Mouse (Mus musculus) lung, embryonic 14.5 days (tissue): ENCODE data around the gene Grasp. TPM values are rescaled to one million over a fixed set of nuclear protein-coding genes. Genes with fewer than 3 reads are reported as not detected.
A peak's percentile ranks its signal among the peaks of the same experiment; 100 is the strongest.

Experiments used
- ATAC-seq: fragments of 200-750 bp; cut with Nextera tagmentation; 2 replicates; pipeline ENCODE4 v1.8.0; 2017; ENCODE audit warnings: mild to moderate bottlenecking, moderate TSS enrichment, moderate library complexity; ENCODE audit not compliant: insufficient read depth
- DNase-seq: peaks from one replicate; pipeline ENCODE4 v3.0.0-alpha.2; 2015
- H3K27ac ChIP-seq: fragments of 300-500 bp; sonication (generic); 2 replicates; pipeline ENCODE4 v1.5.1; 2014; ENCODE audit warnings: low read depth, mild to moderate bottlenecking, moderate library complexity
- H3K27me3 ChIP-seq: fragments of 300-500 bp; sonication (generic); 2 replicates; pipeline ENCODE4 v1.6.1; 2014; ENCODE audit warnings: low read length, control low read depth; ENCODE audit not compliant: insufficient read depth
- H3K36me3 ChIP-seq: fragments of 300-500 bp; sonication (generic); 2 replicates; pipeline ENCODE4 v1.6.1; 2014; ENCODE audit warnings: control low read depth; ENCODE audit not compliant: insufficient read depth
- H3K4me1 ChIP-seq: fragments of 300-500 bp; sonication (generic); 2 replicates; pipeline ENCODE4 v1.6.1; 2014; ENCODE audit warnings: antibody characterized with exemption, control low read depth; ENCODE audit not compliant: insufficient read depth
- H3K4me2 ChIP-seq: fragments of 300-500 bp; sonication (generic); 2 replicates; pipeline ENCODE4 v1.6.1; 2014; ENCODE audit warnings: mild to moderate bottlenecking
- H3K4me3 ChIP-seq: fragments of 300-500 bp; sonication (generic); 2 replicates; pipeline ENCODE4 v1.5.1; 2014; ENCODE audit warnings: low read depth, low read length
- H3K9ac ChIP-seq: fragments of 300-500 bp; sonication (generic); 2 replicates; pipeline ENCODE4 v1.6.1; 2014
- H3K9me3 ChIP-seq: fragments of 300-500 bp; sonication (generic); 2 replicates; pipeline ENCODE4 v1.6.1; 2016; ENCODE audit warnings: low read depth, low read length, control low read depth
- CTCF ChIP-seq: IDR thresholded peaks from 2 replicates; pipeline ENCODE4 v1.5.1; 2016; ENCODE audit warnings: antibody characterized with exemption, low read depth
- whole genome bisulfite sequencing: fragments of 180-500 bp; shearing (Covaris S2); extraction: QIAGEN DNeasy Blood & Tissue Kit; methylation state at CpG from one replicate; pipeline ENCODE4 v1.1.7; 2014; 5-methylcytosine and 5-hydroxymethylcytosine counted together
- polyA plus RNA-seq: library from polyadenylated mRNA; unstranded; fragments of >200 nt; fragmentation: Nextera tagmentation; extraction: Ambion mirVana; gene quantifications from 2 replicates; pipeline ENCODE4 v1.2.1, GENCODE M21; 2014

The Grasp gene
- polyA plus RNA-seq, 1 experiment from 2014 or later, result 10.4 TPM

GRCm38 (mm10) chr15:101187907-101188306, 36.1 kb upstream of the Grasp start:
- 0 out of 2 replicates have a peak, but pooled peaks cover 7% of the 10 kb centered on the region for H3K4me1 ChIP-seq
- H3K9me3 ChIP-seq, result no peaks in the 10 kb centered on the region
- ATAC-seq (no peak), DNase-seq (peak; percentile 30)
- H3K4me2 ChIP-seq, result no peak overlapping the region
- no peak overlapping the region for H3K27ac ChIP-seq
- 62% methylated on average over 5 of the region's 5 CpGs for WGBS
- H3K27me3 ChIP-seq, result no peaks in the 10 kb centered on the region
- no peak overlapping the region for H3K9ac ChIP-seq
- peak; percentile 39 for TF ChIP-seq CTCF
- H3K4me3 ChIP-seq, result no peak overlapping the region
- H3K36me3 ChIP-seq, result no peaks in the 10 kb centered on the region

GRCm38 (mm10) chr15:101189981-101190761, 33.8 kb upstream of the Grasp start:
- H3K4me1 ChIP-seq, result 0 out of 2 replicates have a peak, but pooled peaks cover 2% of the 10 kb centered on the region
- no peak for TF ChIP-seq CTCF

GRCm38 (mm10) chr15:101190762-101191150, 33.2 kb upstream of the Grasp start:
- 57% methylated on average over 5 of the region's 5 CpGs for WGBS
- peaks cover 13% of the 10 kb centered on the region for H3K36me3 ChIP-seq

More at GRCm38 (mm10) chr15:101189981-101190761, 33.8 kb upstream of the Grasp start:
- peaks cover 7% of the 10 kb centered on the region for H3K36me3 ChIP-seq
- H3K4me2 ChIP-seq, result no peak overlapping the region
- no peak overlapping the region; the same call in 1 of the 2 replicates for H3K9ac ChIP-seq
- H3K4me3 ChIP-seq, result no peak overlapping the region
- no peaks in the 10 kb centered on the region for H3K27me3 ChIP-seq
- ATAC-seq (no peak), DNase-seq (no peak)
- WGBS, result 66% methylated on average over 10 of the region's 10 CpGs
- H3K27ac ChIP-seq, result no peak overlapping the region
- H3K9me3 ChIP-seq, result no peaks in the 10 kb centered on the region

GRCm38 (mm10) chr15:101191459-101192259, 32.3 kb upstream of the Grasp start:
- Histone ChIP-seq H3K27me3 (no peaks in the 10 kb centered on the region), H3K4me2 (no peak overlapping the region), H3K36me3 (peaks cover 22% of the 10 kb centered on the region), H3K4me3 (no peak overlapping the region), H3K4me1 (0 out of 2 replicates have a peak, but pooled peaks cover 2% of the 10 kb centered on the region), H3K27ac (peak overlapping the region; percentile 36; the same call in 1 of the 2 replicates), H3K9ac (no peak overlapping the region), H3K9me3 (no peaks in the 10 kb centered on the region)
- 36% methylated on average over 13 of the region's 13 CpGs for WGBS
- ATAC-seq (peak; percentile 21; the same call in 1 of the 2 replicates), DNase-seq (peak; percentile 46)
- no peak for TF ChIP-seq CTCF

More at GRCm38 (mm10) chr15:101190762-101191150, 33.2 kb upstream of the Grasp start:
- ATAC-seq (no peak), DNase-seq (peak; percentile 37)
- Histone ChIP-seq H3K27me3 (no peaks in the 10 kb centered on the region), H3K27ac (peak overlapping the region; percentile 36; the same call in 1 of the 2 replicates), H3K4me3 (no peak overlapping the region), H3K4me2 (no peak overlapping the region), H3K9me3 (no peaks in the 10 kb centered on the region), H3K9ac (no peak overlapping the region), H3K4me1 (0 out of 2 replicates have a peak, but pooled peaks cover 2% of the 10 kb centered on the region)
- TF ChIP-seq CTCF, result no peak

GRCm38 (mm10) chr15:101192260-101192640, 31.7 kb upstream of the Grasp start:
- WGBS, result 41% methylated on average over 7 of the region's 7 CpGs
- Histone ChIP-seq H3K4me2 (no peak overlapping the region), H3K27ac (no peak overlapping the region), H3K9ac (no peak overlapping the region), H3K9me3 (no peaks in the 10 kb centered on the region), H3K4me1 (0 out of 2 replicates have a peak, but pooled peaks cover 2% of the 10 kb centered on the region), H3K36me3 (peaks cover 27% of the 10 kb centered on the region), H3K4me3 (no peak overlapping the region), H3K27me3 (no peaks in the 10 kb centered on the region)
- no peak for ATAC-seq
- no peak for TF ChIP-seq CTCF
- DNase-seq, result no peak

- Histone ChIP-seq H3K4me2 (no peak overlapping the region), H3K4me3 (no peak overlapping the region), H3K36me3 (peaks cover 27% of the 10 kb centered on the region), H3K27me3 (no peaks in the 10 kb centered on the region), H3K27ac (no peak overlapping the region), H3K9me3 (no peaks in the 10 kb centered on the region), H3K4me1 (0 out of 2 replicates have a peak, but pooled peaks cover 2% of the 10 kb centered on the region), H3K9ac (no peak overlapping the region)
- TF ChIP-seq CTCF, result no peak
- no peak for DNase-seq
- ATAC-seq, result no peak
- 70% methylated on average over 7 of the region's 7 CpGs for WGBS
These were observed 31.3 kb upstream of the Grasp start for GRCm38 (mm10) chr15:101192651-101193050.
